25 mouse cellular contexts compared by ENCODE assay signal in genomic region chr9:114371717-114372116, GRCm38 (mm10). TPM values are rescaled to one million over a fixed set of nuclear protein-coding genes. Genes with fewer than 3 reads are reported as not detected.
DNase-seq lines count a peak whose midpoint lies in the region; ATAC-seq and TF ChIP-seq lines count a peak whose summit lies in the region.
"Not testable (repeated sequence)": the region's sequence is repeated elsewhere in the genome, so short reads cannot be mapped to it uniquely, and the experiment has no call there.
"Had no signal": no experiment of that assay in that cellular context is flagged by ENCODE, and none has a peak within 500 bp of the region (broad histone marks: within the 10 kb centered on the region; RNA-seq: fewer than 3 reads in every experiment).

No protein-coding gene starts in this region.

- H3K27ac ChIP-seq in MEL (ENCODE audit: control insufficient read depth, low read depth, low read length); hindbrain, postnatal 0 days: not testable (repeated sequence)

- 0 out of 2 replicates have a peak, but pooled peaks have one; percentile 4 for ATAC-seq in hindbrain, postnatal 0 days

- intact Hi-C loops in left cerebral cortex, postnatal 4 days (cut with DNase I), result loop anchor here (10.0 kb wide), 1 partner anchor 47 kb away; no protein-coding TSS in a partner anchor

- not testable (repeated sequence) for H3K4me2 ChIP-seq in hindbrain, postnatal 0 days (ENCODE audit: low read depth, low read length)

- not testable (repeated sequence) for TF ChIP-seq POLR2A in MEL (IDR thresholded peaks at IDR 0.05; ENCODE audit: control insufficient read depth in 1 of 2, insufficient read depth in 1 of 2, low read depth in 1 of 2, low read length in 2 of 2, poor library complexity in 1 of 2)

- H3K9ac ChIP-seq in MEL (ENCODE audit: control insufficient read depth, low read depth, low read length, poor library complexity, severe bottlenecking); hindbrain, postnatal 0 days (replicated peaks; ENCODE audit: low read length): not testable (repeated sequence)

- H3K36me3 ChIP-seq in MEL (ENCODE audit: control insufficient read depth in 1 of 2, insufficient read depth in 2 of 2, low read length in 2 of 2), result peaks cover 2 to 12% of the 10 kb centered on the region in 2 experiments; a peak in 3 of 4 replicates
- H3K36me3 ChIP-seq in hindbrain, postnatal 0 days (ENCODE audit: insufficient read depth, low read length), result not testable (repeated sequence)

- not testable (repeated sequence) for TF ChIP-seq RAD21 in MEL (IDR thresholded peaks at IDR 0.05; ENCODE audit: low read depth, low read length)

- H3K79me2 ChIP-seq in MEL (ENCODE audit: control insufficient read depth, insufficient read depth, low read length, poor library complexity), result not testable (repeated sequence)

- H3K27me3 ChIP-seq in MEL (ENCODE audit: control insufficient read depth in 1 of 2, insufficient read depth in 2 of 2, low read length in 2 of 2); hindbrain, postnatal 0 days (ENCODE audit: insufficient read depth, low read length): not testable (repeated sequence)

- not testable (repeated sequence) for H3K9me3 ChIP-seq in MEL (replicated peaks; ENCODE audit: insufficient read depth, low read length); hindbrain, postnatal 0 days (ENCODE audit: low read length)

- DNase-seq in A20 (ENCODE audit: low read depth, low spot score) (peak; percentile 30), MEL (ENCODE audit: low read depth, low spot score) (peak; percentile 42)
- DNase-seq in embryo, embryonic 10 days (ENCODE audit: low spot score), result peak; percentile 28
- peak; percentile 57 for DNase-seq in hindbrain, postnatal 0 days (ENCODE audit: low spot score)
- DNase-seq in left cerebral cortex, postnatal 4 days, result peak; percentile 45
- DNase-seq in lung, postnatal 36 days, result peak; percentile 8
- DNase-seq in right cerebral cortex, postnatal 10 days (ENCODE audit: low spot score in 2 of 2), result peak; percentile 48 to 73
- peak; percentile 46 to 56 for DNase-seq in thymus, postnatal 36 days

- H3K4me1 ChIP-seq in MEL (ENCODE audit: control insufficient read depth in 1 of 2, insufficient read depth in 2 of 2, low read length in 2 of 2), result peaks cover 10 to 25% of the 10 kb centered on the region in 2 experiments
- H3K4me1 ChIP-seq in hindbrain, postnatal 0 days (ENCODE audit: insufficient read depth, low read length), result not testable (repeated sequence)

- not testable (repeated sequence) for H3K4me3 ChIP-seq in MEL (ENCODE audit: control insufficient read depth in 1 of 2, insufficient read depth in 1 of 2, low read depth in 2 of 2, low read length in 2 of 2); hindbrain, postnatal 0 days (ENCODE audit: low read length)

- TF ChIP-seq CTCF in MEL (IDR thresholded peaks at IDR 0.05 in 2 of 3, conservative IDR thresholded peaks at IDR 0.05 in 1 of 3; ENCODE audit: control insufficient read depth in 1 of 3, insufficient read depth in 1 of 3, low read depth in 2 of 3, low read length in 3 of 3, poor library complexity in 1 of 3, severe bottlenecking in 1 of 3), result peak in 2 of 3 experiments; percentile 8 to 39; a peak in 2 of 6 replicates
- peak; percentile 38 for TF ChIP-seq CTCF in hindbrain, postnatal 0 days (IDR thresholded peaks at IDR 0.05; ENCODE audit: low read depth)

- not testable (repeated sequence) for TF ChIP-seq EP300 in MEL (IDR thresholded peaks at IDR 0.05; ENCODE audit: low read depth in 1 of 2, low read length in 2 of 2)

- WGBS in hindbrain, postnatal 0 days, result 25% methylated on average over 5 of the region's 5 CpGs

RNA-seq across cellular contexts. Expression of gene Crtap, which starts 18.8 kb away (rescaled TPM):
- 17.3 and 21.5 TPM in 2 replicates for total RNA-seq in MEL (2012; rRNA removed)
- 10 to 100 TPM in 1 of 2 experiments, not detected in 1; 62.2 TPM for polyA plus RNA-seq in MEL (2012; ENCODE audit: insufficient read depth in 1 of 2, insufficient read length in 2 of 2, low read depth in 1 of 2, low replicate concordance in 2 of 2, missing spikeins in 1 of 2)
- total RNA-seq in hindbrain, postnatal 0 days (2014; rRNA removed), result 22.7 and 24.7 TPM in 2 replicates
- 31.8 and 34.2 TPM in 2 replicates for polyA plus RNA-seq in hindbrain, postnatal 0 days (2015; fragmentation: Nextera tagmentation; extraction: Ambion mirVana)
- total RNA-seq in left cerebral cortex, postnatal 4 days (2021), result 10 to 100 TPM; 13.6 to 18.3 TPM

RNA-seq across cellular contexts. Expression of gene Glb1, which starts 29.2 kb away (rescaled TPM):
- total RNA-seq in MEL (2012; rRNA removed), result 7.0 and 8.1 TPM in 2 replicates
- polyA plus RNA-seq in MEL (2012; ENCODE audit: insufficient read depth in 1 of 2, insufficient read length in 2 of 2, low read depth in 1 of 2, low replicate concordance in 2 of 2, missing spikeins in 1 of 2), result 10 to 100 TPM in 1 of 2 experiments, not detected in 1; 15.7 TPM
- 37.5 and 41.9 TPM in 2 replicates for total RNA-seq in hindbrain, postnatal 0 days (2014; rRNA removed)
- 35.7 and 36.2 TPM in 2 replicates for polyA plus RNA-seq in hindbrain, postnatal 0 days (2015; fragmentation: Nextera tagmentation; extraction: Ambion mirVana)
- total RNA-seq in left cerebral cortex, postnatal 4 days (2021), result 10 to 100 TPM; 26.7 to 30.3 TPM

RNA-seq across cellular contexts. Expression of gene Tmppe, which starts 29.2 kb away (rescaled TPM):
- 7.1 and 7.5 TPM in 2 replicates for total RNA-seq in MEL (2012; rRNA removed)
- 1 to 10 TPM in 1 of 2 experiments, not detected in 1; 9.2 TPM for polyA plus RNA-seq in MEL (2012; ENCODE audit: insufficient read depth in 1 of 2, insufficient read length in 2 of 2, low read depth in 1 of 2, low replicate concordance in 2 of 2, missing spikeins in 1 of 2)
- 6.1 and 9.4 TPM in 2 replicates for total RNA-seq in hindbrain, postnatal 0 days (2014; rRNA removed)
- 5.9 and 7.1 TPM in 2 replicates for polyA plus RNA-seq in hindbrain, postnatal 0 days (2015; fragmentation: Nextera tagmentation; extraction: Ambion mirVana)
- 10 to 100 TPM; 11.1 to 11.4 TPM for total RNA-seq in left cerebral cortex, postnatal 4 days (2021)

RNA-seq across cellular contexts. Expression of gene Bcl2a1c, which starts 41.8 kb away (rescaled TPM):
- not detected in 2 replicates for total RNA-seq in MEL (2012; rRNA removed)
- polyA plus RNA-seq in MEL (2012; ENCODE audit: insufficient read depth in 1 of 2, insufficient read length in 2 of 2, low read depth in 1 of 2, low replicate concordance in 2 of 2, missing spikeins in 1 of 2), result not detected
- not detected in 2 replicates for total RNA-seq in hindbrain, postnatal 0 days (2014; rRNA removed)
- not detected in 2 replicates for polyA plus RNA-seq in hindbrain, postnatal 0 days (2015; fragmentation: Nextera tagmentation; extraction: Ambion mirVana)
- not detected for total RNA-seq in left cerebral cortex, postnatal 4 days (2021)
- total RNA-seq: adrenal gland, postnatal 14 days; gastrocnemius, postnatal 10 days; heart, adult 8-10 months; layer of hippocampus, adult 2 months; left cerebral cortex, adult 18-20 months had no signal
- polyA plus RNA-seq: cortical plate, adult 2 months; embryonic facial prominence, embryonic 15.5 days; forebrain, embryonic 10.5 days; frontal cortex, adult 2 months; heart, postnatal 0 days; hindbrain, embryonic 11.5 days; intestine, embryonic 15.5 days; kidney, embryonic 15.5 days; limb, embryonic 10.5 days; liver, embryonic 13.5 days; midbrain, embryonic 10.5 days; neural tube, embryonic 15.5 days had no signal

Comparison
In these comparisons a context has a peak if more than half of its experiments do, and no peak if none do; other contexts are left out.
1. DNase-seq: peak in every context shown above with its lines; median percentile 60 in right cerebral cortex, postnatal 10 days; 57 in hindbrain, postnatal 0 days; 51 in thymus, postnatal 36 days; 45 in left cerebral cortex, postnatal 4 days; 42 in MEL; 30 in A20; 28 in embryo, embryonic 10 days; 8 in lung, postnatal 36 days.